Mouse (Mus musculus): Measurements from ENCODE around the gene Ahnak2. TPM values are rescaled to one million over a fixed set of nuclear protein-coding genes. Genes with fewer than 3 reads are reported as not detected.
"Not testable (repeated sequence)": the region's sequence is repeated elsewhere in the genome, so short reads cannot be mapped to it uniquely, and the experiment has no call there.

Ahnak2 gene
- polyA plus RNA-seq, 1 experiment from 2014 or later, result 1.2 TPM

DNA sequence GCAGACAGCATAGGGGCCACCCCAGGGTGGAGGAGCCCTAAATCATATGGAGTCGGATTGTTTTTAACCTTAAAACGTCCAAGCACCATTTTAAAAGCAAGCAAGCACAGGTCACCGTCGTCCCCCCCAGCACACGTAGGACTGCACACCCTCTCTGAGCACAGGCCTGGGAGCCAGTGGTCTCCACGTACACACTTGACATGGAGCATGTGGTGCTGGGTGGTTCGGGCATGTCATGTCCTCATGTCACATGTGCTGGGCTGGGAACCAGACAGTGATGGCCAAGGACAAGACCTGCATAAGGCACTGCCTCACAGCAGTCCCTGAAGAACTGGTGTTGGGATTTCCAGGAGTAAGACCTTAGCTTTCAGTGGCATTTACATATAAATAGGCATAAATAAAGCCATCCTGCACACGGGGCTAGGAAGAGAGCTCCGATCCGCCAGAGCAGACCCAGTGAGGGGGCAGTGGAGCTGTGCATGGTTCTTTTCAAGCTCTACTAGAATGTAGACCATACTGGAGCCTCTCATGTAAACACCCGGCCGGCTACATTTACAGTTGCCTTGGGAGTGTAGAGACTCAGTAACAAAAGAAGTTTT lies 18.0 kb upstream of the Ahnak2 start:
- Histone ChIP-seq H3K36me3 (peaks cover 87% of the 10 kb centered on the region), H3K27ac (replicated peaks) (peak overlapping the region; percentile 43; the same call in 1 of the 2 replicates), H3K4me1 (peaks cover 54% of the 10 kb centered on the region)

DNA sequence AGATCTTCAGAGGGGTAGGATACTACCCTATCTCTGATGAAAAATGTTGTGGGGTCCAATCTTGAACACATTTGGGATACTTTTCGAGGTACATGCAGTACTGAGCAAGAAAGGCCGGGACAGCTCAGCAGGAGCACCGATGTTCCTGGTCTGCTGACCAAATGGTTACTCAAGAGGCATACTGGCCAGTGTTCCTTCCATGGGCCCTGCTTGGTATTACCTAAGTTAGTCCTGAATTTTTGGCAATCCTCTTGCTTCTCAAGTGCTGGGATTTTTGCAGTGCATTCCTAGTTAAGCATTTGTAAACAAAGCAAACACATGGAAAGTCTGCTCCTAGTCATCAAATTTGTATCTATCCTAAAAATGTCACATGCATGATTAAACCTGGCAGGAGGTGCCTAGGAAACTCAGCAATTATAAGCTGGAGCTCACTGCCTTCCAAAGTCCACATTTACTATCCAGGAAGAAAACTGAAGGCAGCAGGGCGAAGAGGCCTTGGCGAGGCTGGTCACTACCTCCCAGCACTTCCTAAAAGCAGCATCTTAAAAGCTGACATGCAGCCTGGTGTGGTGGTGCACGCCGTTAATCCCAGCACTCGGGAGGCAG lies 16.7 kb upstream of the Ahnak2 start:
- Histone ChIP-seq H3K36me3 (peaks cover 88% of the 10 kb centered on the region), H3K9ac (no peak overlapping the region)
- ATAC-seq (ENCODE audit: extremely low read depth, insufficient number of reproducible peaks, low FRiP score, low TSS enrichment), result no peak

More for the DNA sequence above, 18.0 kb upstream of the Ahnak2 start:
- Histone ChIP-seq H3K4me2 (no peak overlapping the region), H3K4me3 (no peak overlapping the region), H3K27me3 (replicated peaks) (no peaks in the 10 kb centered on the region), H3K9ac (0 out of 2 replicates have a peak overlapping the region, but pooled peaks have one; percentile 30), H3K9me3 (no peaks in the 10 kb centered on the region)
- no peak for ATAC-seq (ENCODE audit: extremely low read depth, insufficient number of reproducible peaks, low FRiP score, low TSS enrichment)
- WGBS, result 83% methylated on average over 12 of the region's 12 CpGs

GRCm38 (mm10) chr12:112816866-112817265 lies 14.4 kb upstream of the Ahnak2 start:
- not testable (repeated sequence) for ATAC-seq (ENCODE audit: extremely low read depth, insufficient number of reproducible peaks, low FRiP score, low TSS enrichment); H3K27me3 ChIP-seq (replicated peaks); H3K9me3 ChIP-seq; H3K9ac ChIP-seq; H3K27ac ChIP-seq (replicated peaks); H3K4me2 ChIP-seq; H3K4me3 ChIP-seq
- Histone ChIP-seq H3K36me3 (peaks cover 86% of the 10 kb centered on the region), H3K4me1 (peaks cover 29% of the 10 kb centered on the region)
- WGBS, result 80% methylated on average over 7 of the region's 7 CpGs

More for the DNA sequence above, 16.7 kb upstream of the Ahnak2 start:
- H3K9me3 ChIP-seq, result no peaks in the 10 kb centered on the region
- 86% methylated on average over 8 of the region's 8 CpGs for WGBS
- no peak overlapping the region for H3K27ac ChIP-seq (replicated peaks)
- no peaks in the 10 kb centered on the region for H3K27me3 ChIP-seq (replicated peaks)
- H3K4me2 ChIP-seq, result no peak overlapping the region
- peaks cover 41% of the 10 kb centered on the region for H3K4me1 ChIP-seq
- no peak overlapping the region for H3K4me3 ChIP-seq

DNA sequence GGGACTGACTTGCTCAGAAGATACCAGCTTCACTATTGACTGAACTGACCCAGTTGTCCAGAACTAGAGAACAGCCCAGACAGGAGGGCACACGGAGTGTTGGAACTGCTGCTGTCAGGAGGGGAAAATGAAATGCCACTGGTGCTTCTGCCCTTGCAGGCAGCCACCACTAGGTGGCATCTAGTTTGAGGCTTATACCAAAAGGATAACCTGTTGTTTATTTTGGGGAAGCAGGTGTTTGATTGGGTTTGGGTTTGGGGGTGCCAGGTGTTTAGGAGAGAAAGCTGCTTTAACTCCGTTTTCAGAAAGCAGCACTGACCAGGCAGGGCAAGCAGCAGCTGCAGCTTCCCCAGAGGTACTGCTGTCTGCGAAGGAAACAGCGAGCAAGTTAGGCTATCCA lies 13.8 kb upstream of the Ahnak2 start:
- Histone ChIP-seq H3K36me3 (peaks cover 80% of the 10 kb centered on the region), H3K4me1 (peaks cover 29% of the 10 kb centered on the region), H3K27ac (replicated peaks) (no peak overlapping the region), H3K9ac (no peak overlapping the region), H3K27me3 (replicated peaks) (no peaks in the 10 kb centered on the region), H3K4me2 (no peak overlapping the region), H3K4me3 (no peak overlapping the region), H3K9me3 (no peaks in the 10 kb centered on the region)
- no peak for ATAC-seq (ENCODE audit: extremely low read depth, insufficient number of reproducible peaks, low FRiP score, low TSS enrichment)
- 58% methylated on average over 4 of the region's 4 CpGs for WGBS

DNA sequence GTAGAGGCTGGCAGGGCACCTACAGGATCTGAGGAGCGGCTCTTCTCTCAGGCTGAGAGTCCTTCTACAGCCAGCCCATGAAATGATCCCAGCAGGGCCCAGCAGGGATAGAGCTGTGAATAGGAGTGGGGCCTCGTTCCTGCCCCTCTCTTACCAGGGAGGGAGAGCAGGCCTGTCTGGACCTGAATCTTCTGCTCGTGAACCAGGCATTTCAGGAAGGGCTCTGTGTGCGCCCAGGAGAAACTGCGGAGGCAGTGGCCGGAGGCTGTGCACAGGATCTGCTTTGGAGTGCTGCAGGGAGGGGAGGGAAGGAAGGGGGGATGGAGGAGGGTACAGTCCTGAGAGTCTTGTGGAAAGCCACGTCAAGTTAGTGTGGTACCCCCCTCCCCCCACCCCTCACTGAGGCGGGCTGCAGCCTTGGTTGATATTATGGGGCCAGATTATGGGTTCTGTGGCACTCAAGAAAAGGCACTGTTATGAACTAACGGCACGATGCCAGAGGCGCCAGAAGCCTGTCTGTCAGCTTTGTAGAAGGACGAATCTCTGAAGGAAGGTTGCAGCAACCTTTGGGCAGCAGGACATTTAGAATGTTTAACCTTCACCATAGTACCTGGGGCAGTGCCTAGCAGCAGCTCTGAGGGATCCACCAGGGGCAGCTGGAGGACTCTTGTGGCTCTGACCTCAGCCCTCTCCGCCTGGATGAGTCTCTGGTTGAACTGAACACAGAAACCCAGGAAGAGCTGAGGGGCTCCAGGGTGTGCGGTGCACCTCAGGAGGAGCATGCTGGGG lies 12.4 kb upstream of the Ahnak2 start:
- H3K9ac ChIP-seq, result peak overlapping the region; percentile 28; the same call in 1 of the 2 replicates
- H3K4me2 ChIP-seq, result no peak overlapping the region
- no peak overlapping the region for H3K4me3 ChIP-seq
- peaks cover 33% of the 10 kb centered on the region for H3K4me1 ChIP-seq
- peaks cover 67% of the 10 kb centered on the region for H3K36me3 ChIP-seq
- 0 out of 2 replicates have a peak, but pooled peaks cover 10% of the 10 kb centered on the region for H3K27me3 ChIP-seq (replicated peaks)
- 76% methylated on average over 14 of the region's 14 CpGs for WGBS
- H3K27ac ChIP-seq (replicated peaks), result no peak overlapping the region
- H3K9me3 ChIP-seq, result no peaks in the 10 kb centered on the region
- no peak for ATAC-seq (ENCODE audit: extremely low read depth, insufficient number of reproducible peaks, low FRiP score, low TSS enrichment)

GRCm38 (mm10) chr12:112813370-112813769 lies 10.9 kb upstream of the Ahnak2 start:
- 0 out of 2 replicates have a peak, but pooled peaks cover 10% of the 10 kb centered on the region for H3K27me3 ChIP-seq (replicated peaks)
- no peak overlapping the region for H3K4me3 ChIP-seq
- peaks cover 52% of the 10 kb centered on the region for H3K36me3 ChIP-seq
- peaks cover 43% of the 10 kb centered on the region for H3K4me1 ChIP-seq
- no peak overlapping the region for H3K27ac ChIP-seq (replicated peaks)
- no peaks in the 10 kb centered on the region for H3K9me3 ChIP-seq
- no peak for ATAC-seq (ENCODE audit: extremely low read depth, insufficient number of reproducible peaks, low FRiP score, low TSS enrichment)
- H3K9ac ChIP-seq, result no peak overlapping the region
- H3K4me2 ChIP-seq, result no peak overlapping the region
- 90% methylated on average over 7 of the region's 7 CpGs for WGBS

GRCm38 (mm10) chr12:112810092-112810885 lies 7.8 kb upstream of the Ahnak2 start:
- H3K27ac ChIP-seq (replicated peaks), result peak overlapping the region; percentile 65; the same call in 1 of the 2 replicates
- H3K27me3 ChIP-seq (replicated peaks), result peaks cover 27% of the 10 kb centered on the region
- peaks cover 43% of the 10 kb centered on the region for H3K4me1 ChIP-seq
- peak overlapping the region; percentile 80 for H3K9ac ChIP-seq
- peak overlapping the region; percentile 65 for H3K4me3 ChIP-seq
- ATAC-seq (ENCODE audit: extremely low read depth, insufficient number of reproducible peaks, low FRiP score, low TSS enrichment), result no peak
- H3K36me3 ChIP-seq, result peaks cover 24% of the 10 kb centered on the region
- peak overlapping the region; percentile 86 for H3K4me2 ChIP-seq
- 48% methylated on average over 19 of the region's 19 CpGs for WGBS
- H3K9me3 ChIP-seq, result no peaks in the 10 kb centered on the region

- H3K4me3 ChIP-seq, result peak overlapping the region; percentile 65
- H3K27me3 ChIP-seq (replicated peaks), result peaks cover 34% of the 10 kb centered on the region
- H3K27ac ChIP-seq (replicated peaks), result peak overlapping the region; percentile 40
- 18% methylated on average over 8 of the region's 8 CpGs for WGBS
- peak overlapping the region; percentile 86 for H3K4me2 ChIP-seq
- no peaks in the 10 kb centered on the region for H3K9me3 ChIP-seq
- peaks cover 43% of the 10 kb centered on the region for H3K4me1 ChIP-seq
- peak overlapping the region; percentile 80 for H3K9ac ChIP-seq
- H3K36me3 ChIP-seq, result peaks cover 18% of the 10 kb centered on the region
- ATAC-seq (ENCODE audit: extremely low read depth, insufficient number of reproducible peaks, low FRiP score, low TSS enrichment), result no peak
Measured at GRCm38 (mm10) chr12:112809641-112810040, 7.2 kb upstream of the Ahnak2 start.

DNA sequence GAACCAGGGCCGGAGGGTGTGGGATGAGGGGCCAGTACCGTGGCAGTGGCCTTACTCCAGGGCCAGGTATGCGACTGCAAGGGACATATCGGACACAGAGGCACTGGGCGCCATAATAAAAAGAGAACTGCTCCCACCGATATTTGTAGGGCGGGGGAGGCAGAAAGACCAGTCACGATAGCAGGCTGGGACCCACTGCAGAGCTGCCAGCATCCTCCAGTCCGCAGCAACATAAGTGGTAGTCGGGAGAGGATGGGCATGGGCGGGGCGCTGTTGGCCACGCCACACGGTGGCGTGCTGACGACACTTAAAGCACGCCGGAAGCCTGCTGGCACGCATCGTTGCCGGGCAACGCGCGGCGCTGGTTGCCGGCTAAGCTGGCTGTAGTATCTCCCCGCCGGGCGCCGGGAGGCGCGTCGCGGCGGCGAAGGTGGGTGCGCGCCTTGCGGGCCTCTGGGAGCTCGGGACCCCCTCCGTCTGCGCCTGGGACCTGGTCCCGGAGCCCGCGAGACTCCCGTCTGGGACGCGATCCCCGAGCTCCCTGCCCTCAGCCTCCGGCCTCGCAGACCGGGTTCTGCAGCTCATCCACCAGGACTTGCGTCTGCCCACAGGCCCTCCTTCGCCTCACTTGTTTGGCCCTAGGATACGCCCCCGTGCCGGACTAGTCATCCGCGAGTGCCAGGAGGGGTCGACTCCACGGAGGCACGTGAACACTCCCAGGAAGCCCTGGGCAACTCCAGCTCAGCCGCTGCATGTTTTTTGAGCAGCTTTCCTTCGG lies 6.3 kb upstream of the Ahnak2 start, which contains the start of gene Clba1:
Gene Clba1, plus strand, starts transcription at position 351 of the 778 bp plus-strand sequence.
- WGBS, result 2% methylated on average over 55 of the region's 64 CpGs
- H3K36me3 ChIP-seq, result peaks cover 9% of the 10 kb centered on the region
- H3K9me3 ChIP-seq, result no peaks in the 10 kb centered on the region
- peaks cover 42% of the 10 kb centered on the region for H3K27me3 ChIP-seq (replicated peaks)
- ATAC-seq (ENCODE audit: extremely low read depth, insufficient number of reproducible peaks, low FRiP score, low TSS enrichment), result peak; percentile 79; the same call in 1 of the 2 replicates
- peaks cover 50% of the 10 kb centered on the region for H3K4me1 ChIP-seq
- peak within 1 kb of the TSS; percentile 40 for H3K27ac ChIP-seq (replicated peaks)
- peak within 1 kb of the TSS; percentile 65 for H3K4me3 ChIP-seq
- peak within 1 kb of the TSS; percentile 80 for H3K9ac ChIP-seq
- peak within 1 kb of the TSS; percentile 86 for H3K4me2 ChIP-seq

GRCm38 (mm10) chr12:112808212-112808586 lies 5.7 kb upstream of the Ahnak2 start:
- Histone ChIP-seq H3K27ac (replicated peaks) (0 out of 2 replicates have a peak overlapping the region, but pooled peaks have one; percentile 32), H3K9ac (peak overlapping the region; percentile 69), H3K9me3 (no peaks in the 10 kb centered on the region), H3K27me3 (replicated peaks) (peaks cover 47% of the 10 kb centered on the region), H3K4me1 (peaks cover 54% of the 10 kb centered on the region), H3K4me2 (peak overlapping the region; percentile 86), H3K36me3 (peaks cover 3% of the 10 kb centered on the region; the same call in 1 of the 2 replicates), H3K4me3 (peak overlapping the region; percentile 65)
- no peak for ATAC-seq (ENCODE audit: extremely low read depth, insufficient number of reproducible peaks, low FRiP score, low TSS enrichment)
- 72% methylated on average over 5 of the region's 5 CpGs for WGBS

Measured in heart, embryonic 13.5 days (tissue).